Mouse (Mus musculus): ENCODE measurements at regions not wholly inside any gene's neighbourhood (a gene's known extent, or its start where the extent isn't known, plus 50 kb on each side); places are given as distances from the start of the nearest gene placed in this dataset.

DNA sequence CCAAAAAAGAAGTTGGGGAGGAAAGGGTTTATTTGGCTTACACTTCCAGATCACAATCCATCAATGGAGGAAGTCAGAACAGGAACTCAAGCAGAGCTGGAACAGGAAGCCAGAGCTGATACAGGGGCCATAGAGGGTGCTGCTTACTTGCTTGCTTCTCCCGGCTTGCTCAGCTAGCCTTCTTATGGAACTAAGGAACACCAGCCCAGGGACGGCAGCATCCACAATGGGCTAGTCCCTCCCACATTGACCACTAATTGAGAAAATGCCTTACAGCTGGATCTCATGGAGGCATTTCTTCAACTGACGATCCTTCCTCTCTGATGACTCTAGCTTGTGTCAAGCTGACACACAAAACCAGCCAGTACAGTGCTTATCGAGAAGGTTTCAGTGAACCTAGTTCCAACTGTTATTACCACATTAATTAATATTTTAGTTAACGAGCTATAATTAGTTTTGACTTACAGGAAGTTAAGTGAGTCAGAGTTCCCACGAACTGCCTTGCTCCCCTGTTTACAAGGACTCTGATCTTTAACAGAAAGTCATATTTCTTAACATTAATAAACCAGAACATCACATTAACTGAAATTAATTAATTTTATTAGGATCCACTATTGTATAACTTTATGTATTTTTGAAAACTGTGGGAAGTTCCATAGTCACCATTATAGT, 158.2 kb downstream of the Calcrl start:
- DNase-seq, result no peak

DNA sequence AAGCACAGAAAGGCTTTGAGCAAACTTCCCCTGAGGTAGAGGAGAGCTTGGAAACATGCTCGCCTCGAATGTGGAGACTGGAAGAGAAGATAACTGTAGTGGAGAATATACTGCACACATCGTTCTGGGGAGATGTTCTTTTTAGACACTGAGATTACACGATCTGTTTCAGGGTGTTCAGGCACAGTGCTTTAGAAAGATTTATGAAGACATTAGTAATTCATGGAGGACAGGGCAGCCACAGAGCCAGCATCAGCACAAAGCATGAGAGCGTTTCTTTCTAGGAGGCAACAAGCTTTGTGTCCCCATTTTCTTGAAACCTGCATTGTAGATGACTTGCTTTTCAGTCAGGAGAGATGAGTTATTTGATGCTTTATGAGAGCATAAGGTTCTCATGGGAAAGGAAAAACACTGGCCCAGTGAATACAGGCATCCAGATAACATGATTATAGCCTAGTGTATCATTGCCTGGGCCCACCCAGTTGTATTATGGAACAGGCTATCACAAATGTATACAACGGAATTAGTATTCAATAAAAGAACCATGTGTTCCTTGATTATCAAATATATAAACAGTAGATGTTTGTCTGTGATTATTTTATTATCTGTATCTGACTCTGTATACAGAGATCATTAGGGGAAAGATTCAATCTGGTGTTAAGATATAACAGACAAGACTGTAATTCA, 151.0 kb downstream of the Calcrl start:
- DNase-seq, result no peak

DNA sequence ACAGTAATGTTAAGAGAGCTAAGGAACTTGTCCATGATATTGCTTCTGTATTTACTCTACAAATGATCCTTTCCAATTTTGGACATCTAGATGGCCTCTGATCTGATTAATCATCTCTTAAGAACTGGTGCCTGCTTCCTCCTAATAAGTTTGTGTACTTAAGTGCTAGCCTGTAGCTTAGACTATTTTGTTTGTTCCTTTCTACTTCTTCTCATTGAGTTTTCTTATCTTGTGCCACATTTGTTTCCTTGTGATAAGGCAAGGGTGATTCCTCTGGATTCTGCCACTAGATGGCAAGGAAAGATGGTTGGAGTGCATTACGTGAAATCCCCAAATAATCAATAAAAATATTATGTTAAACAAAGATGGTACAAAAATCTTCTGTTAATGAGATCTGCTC, 148.0 kb downstream of the Calcrl start:
- DNase-seq, result no peak

Measured in cerebellum, postnatal 10 days (tissue).